Mouse (Mus musculus) lung, embryonic 14.5 days (tissue): ENCODE data around the gene Pts. TPM values are rescaled to one million over a fixed set of nuclear protein-coding genes. Genes with fewer than 3 reads are reported as not detected.

Source experiments
- ATAC-seq: fragments of 200-750 bp; cut with Nextera tagmentation; 2 replicates; pipeline ENCODE4 v1.8.0; 2017; ENCODE audit warnings: mild to moderate bottlenecking, moderate TSS enrichment, moderate library complexity; ENCODE audit not compliant: insufficient read depth
- DNase-seq: peaks from one replicate; pipeline ENCODE4 v3.0.0-alpha.2; 2015
- H3K27ac ChIP-seq: fragments of 300-500 bp; sonication (generic); 2 replicates; pipeline ENCODE4 v1.5.1; 2014; ENCODE audit warnings: low read depth, mild to moderate bottlenecking, moderate library complexity
- H3K27me3 ChIP-seq: fragments of 300-500 bp; sonication (generic); 2 replicates; pipeline ENCODE4 v1.6.1; 2014; ENCODE audit warnings: low read length, control low read depth; ENCODE audit not compliant: insufficient read depth
- H3K36me3 ChIP-seq: fragments of 300-500 bp; sonication (generic); 2 replicates; pipeline ENCODE4 v1.6.1; 2014; ENCODE audit warnings: control low read depth; ENCODE audit not compliant: insufficient read depth
- H3K4me1 ChIP-seq: fragments of 300-500 bp; sonication (generic); 2 replicates; pipeline ENCODE4 v1.6.1; 2014; ENCODE audit warnings: antibody characterized with exemption, control low read depth; ENCODE audit not compliant: insufficient read depth
- H3K4me2 ChIP-seq: fragments of 300-500 bp; sonication (generic); 2 replicates; pipeline ENCODE4 v1.6.1; 2014; ENCODE audit warnings: mild to moderate bottlenecking
- H3K4me3 ChIP-seq: fragments of 300-500 bp; sonication (generic); 2 replicates; pipeline ENCODE4 v1.5.1; 2014; ENCODE audit warnings: low read depth, low read length
- H3K9ac ChIP-seq: fragments of 300-500 bp; sonication (generic); 2 replicates; pipeline ENCODE4 v1.6.1; 2014
- H3K9me3 ChIP-seq: fragments of 300-500 bp; sonication (generic); 2 replicates; pipeline ENCODE4 v1.6.1; 2016; ENCODE audit warnings: low read depth, low read length, control low read depth
- CTCF ChIP-seq: IDR thresholded peaks from 2 replicates; pipeline ENCODE4 v1.5.1; 2016; ENCODE audit warnings: antibody characterized with exemption, low read depth
- WGBS: fragments of 180-500 bp; shearing (Covaris S2); extraction: QIAGEN DNeasy Blood & Tissue Kit; methylation state at CpG from one replicate; pipeline ENCODE4 v1.1.7; 2014; 5-methylcytosine and 5-hydroxymethylcytosine counted together
- polyA plus RNA-seq: library from polyadenylated mRNA; unstranded; fragments of >200 nt; fragmentation: Nextera tagmentation; extraction: Ambion mirVana; gene quantifications from 2 replicates; pipeline ENCODE4 v1.2.1, GENCODE M21; 2014

Pts gene
- polyA plus RNA-seq, 1 experiment from 2014 or later = 61.1 TPM

DNA sequence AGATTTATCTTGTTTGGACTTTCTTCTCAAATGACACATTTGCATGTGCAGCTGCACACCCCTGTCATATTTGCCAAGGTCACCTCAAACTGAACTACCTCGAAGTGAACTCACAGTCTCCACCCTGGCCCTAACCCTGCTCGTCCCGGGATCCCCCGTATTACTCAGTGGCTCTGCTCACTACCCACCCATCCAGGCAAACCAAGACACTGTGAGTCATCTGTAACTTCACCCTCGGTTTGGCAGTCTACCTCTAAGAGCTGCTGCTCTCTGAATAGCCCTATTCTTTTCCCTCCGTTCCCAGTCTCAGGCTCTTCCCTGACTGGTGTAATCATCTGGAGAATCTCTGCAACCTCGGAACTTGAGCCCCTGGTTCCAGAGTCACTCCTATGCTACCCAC, 51.9 kb downstream of the Pts start:
- TF ChIP-seq CTCF = no peak
- Histone ChIP-seq H3K36me3 (no peaks in the 10 kb centered on the region), H3K9me3 (no peaks in the 10 kb centered on the region), H3K4me2 (no peak overlapping the region), H3K4me1 (no peaks in the 10 kb centered on the region), H3K27ac (no peak overlapping the region), H3K4me3 (no peak overlapping the region), H3K9ac (no peak overlapping the region), H3K27me3 (no peaks in the 10 kb centered on the region)
- WGBS = 49% methylated on average over 7 of the region's 7 CpGs
- DNase-seq (no peak), ATAC-seq (no peak)

DNA sequence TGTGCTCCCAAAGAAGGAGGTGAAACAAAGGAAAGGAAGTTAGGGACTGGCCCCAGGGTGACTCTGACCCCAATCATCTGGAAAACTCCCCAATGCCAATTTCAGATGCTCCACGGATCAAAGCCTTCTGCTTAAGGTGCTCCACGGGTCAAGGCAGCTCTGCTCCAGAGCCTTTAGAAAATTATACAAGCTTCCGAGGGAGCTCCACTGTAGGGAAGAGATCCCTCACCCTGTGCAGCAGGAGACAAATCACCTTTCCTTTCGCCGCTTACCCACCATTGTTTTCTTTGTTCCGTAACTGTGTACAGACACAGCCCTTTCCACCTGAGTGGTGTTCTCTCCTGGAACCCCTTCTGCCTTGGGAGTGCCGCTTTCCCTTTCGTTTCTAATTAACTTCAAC, 52.8 kb downstream of the Pts start:
- 65% methylated on average over 8 of the region's 8 CpGs for WGBS
- H3K27ac ChIP-seq = no peak overlapping the region
- no peak for TF ChIP-seq CTCF
- no peak overlapping the region for H3K4me3 ChIP-seq
- ATAC-seq = no peak
- no peaks in the 10 kb centered on the region for H3K36me3 ChIP-seq
- no peak for DNase-seq
- H3K27me3 ChIP-seq = no peaks in the 10 kb centered on the region
- no peak overlapping the region for H3K9ac ChIP-seq
- H3K4me2 ChIP-seq = no peak overlapping the region
- H3K9me3 ChIP-seq = no peaks in the 10 kb centered on the region
- H3K4me1 ChIP-seq = no peaks in the 10 kb centered on the region

- no peaks in the 10 kb centered on the region for H3K4me1 ChIP-seq
- WGBS = 71% methylated on average over 7 of the region's 7 CpGs
- no peak for DNase-seq
- ATAC-seq = no peak
- no peaks in the 10 kb centered on the region for H3K9me3 ChIP-seq
- no peaks in the 10 kb centered on the region for H3K27me3 ChIP-seq
- H3K4me3 ChIP-seq = no peak overlapping the region
- H3K9ac ChIP-seq = no peak overlapping the region
- TF ChIP-seq CTCF = no peak
- no peak overlapping the region for H3K4me2 ChIP-seq
- no peaks in the 10 kb centered on the region for H3K36me3 ChIP-seq
- H3K27ac ChIP-seq = no peak overlapping the region
Measured at GRCm38 (mm10) chr9:50475318-50475717, 53.2 kb downstream of the Pts start.

Other genes with a start within 250 kb of the Pts start
- 345 and 357 TPM in 2 replicates for gene Rpl10-ps3, start 183.8 kb downstream of the Pts start, polyA plus RNA-seq
- gene Plet1, start 34.2 kb downstream of the Pts start, polyA plus RNA-seq = 0.11 and 0.26 TPM in 2 replicates
- 6.6 and 7.8 TPM in 2 replicates for gene Il18, start 26.1 kb upstream of the Pts start, polyA plus RNA-seq
- gene Bco2, start 26.5 kb upstream of the Pts start, polyA plus RNA-seq = 0.17 and 0.26 TPM in 2 replicates
- gene Tex12, start 32.6 kb upstream of the Pts start, polyA plus RNA-seq = not detected in 2 replicates
- 288 and 300 TPM in 2 replicates for gene Sdhd, start 75.1 kb upstream of the Pts start, polyA plus RNA-seq
- 224 and 244 TPM in 2 replicates for gene Timm8b, start 75.2 kb upstream of the Pts start, polyA plus RNA-seq
- 3.8 and 4.5 TPM in 2 replicates for gene Pih1d2, start 88.6 kb upstream of the Pts start, polyA plus RNA-seq
- 21.9 and 25.2 TPM in 2 replicates for gene Nkapd1, start 88.7 kb upstream of the Pts start, polyA plus RNA-seq
- gene Dlat, start 131.1 kb upstream of the Pts start, polyA plus RNA-seq = 53.7 and 55.3 TPM in 2 replicates
- gene Dixdc1, start 210.8 kb upstream of the Pts start, polyA plus RNA-seq = 11.6 and 12.1 TPM in 2 replicates
- 9.7 and 10.0 TPM in 2 replicates for gene 2310030G06Rik, start 217.8 kb upstream of the Pts start, polyA plus RNA-seq
- 41.1 and 64.3 TPM in 2 replicates for gene Cryab, start 222.6 kb upstream of the Pts start, polyA plus RNA-seq
- 3.4 and 6.0 TPM in 2 replicates for gene Hspb2, start 223.6 kb upstream of the Pts start, polyA plus RNA-seq
- 15.2 and 15.3 TPM in 2 replicates for gene Fdxacb1, start 239.5 kb upstream of the Pts start, polyA plus RNA-seq
- 39.5 and 43.7 TPM in 2 replicates for gene Alg9, start 246.3 kb upstream of the Pts start, polyA plus RNA-seq
- gene 1110032A03Rik, start 246.8 kb upstream of the Pts start, polyA plus RNA-seq = 29.1 and 30.3 TPM in 2 replicates